Mouse (Mus musculus) stomach, postnatal 0 days (tissue): ENCODE data around the gene Ngfr. TPM values are rescaled to one million over a fixed set of nuclear protein-coding genes. Genes with fewer than 3 reads are reported as not detected.
A peak's percentile ranks its signal among the peaks of the same experiment; 100 is the strongest.

Experiments used
- ATAC-seq: fragments of 200-750 bp; cut with Nextera tagmentation; 2 replicates; pipeline ENCODE4 v1.8.0; 2017; ENCODE audit not compliant: low FRiP score, low TSS enrichment
- DNase-seq: peaks from one replicate; pipeline ENCODE4 v3.0.0-alpha.2; 2016; ENCODE audit warnings: low spot score
- H3K27ac ChIP-seq: fragments of 300-500 bp; sonication (generic); replicated peaks from 2 replicates; pipeline ENCODE4 v1.5.1; 2014; ENCODE audit warnings: mild to moderate bottlenecking, control low read depth
- H3K27me3 ChIP-seq: fragments of 300-500 bp; sonication (generic); 2 replicates; pipeline ENCODE4 v1.6.1; 2014; ENCODE audit warnings: low read length; ENCODE audit not compliant: control insufficient read depth, insufficient read depth
- H3K36me3 ChIP-seq: fragments of 300-500 bp; sonication (generic); 2 replicates; pipeline ENCODE4 v1.6.1; 2014; ENCODE audit warnings: low read length, mixed read lengths; ENCODE audit not compliant: control insufficient read depth, insufficient read depth
- H3K4me1 ChIP-seq: fragments of 300-500 bp; sonication (generic); replicated peaks from 2 replicates; pipeline ENCODE4 v1.6.1; 2014; ENCODE audit warnings: antibody characterized with exemption; ENCODE audit not compliant: control insufficient read depth, insufficient read depth
- H3K4me2 ChIP-seq: fragments of 300-500 bp; sonication (generic); replicated peaks from 2 replicates; pipeline ENCODE4 v1.6.1; 2014; ENCODE audit warnings: low read depth, mild to moderate bottlenecking, control low read depth, moderate library complexity
- H3K4me3 ChIP-seq: fragments of 300-500 bp; sonication (generic); 2 replicates; pipeline ENCODE4 v1.5.1; 2014; ENCODE audit warnings: low read depth, low read length, control low read depth
- H3K9ac ChIP-seq: fragments of 300-500 bp; sonication (generic); 2 replicates; pipeline ENCODE4 v1.6.1; 2014; ENCODE audit warnings: mild to moderate bottlenecking, low read length, control low read depth, mixed read lengths
- H3K9me3 ChIP-seq: fragments of 300-500 bp; sonication (generic); 2 replicates; pipeline ENCODE4 v1.6.1; 2016; ENCODE audit warnings: low read length; ENCODE audit not compliant: control insufficient read depth
- CTCF ChIP-seq: IDR thresholded peaks from 2 replicates; pipeline ENCODE4 v1.5.1; 2016; ENCODE audit warnings: antibody characterized with exemption, low read depth, mild to moderate bottlenecking, moderate library complexity
- EP300 ChIP-seq: optimal IDR thresholded peaks from 2 replicates; pipeline ENCODE3; 2016; ENCODE audit warnings: antibody characterized with exemption
- WGBS: fragments of 180-500 bp; shearing (Covaris S2); extraction: QIAGEN DNeasy Blood & Tissue Kit; methylation state at CpG from one replicate; pipeline ENCODE4 v1.1.7; 2014; 5-methylcytosine and 5-hydroxymethylcytosine counted together
- polyA plus RNA-seq: library from polyadenylated mRNA; unstranded; fragments of >200 nt; fragmentation: Nextera tagmentation; extraction: Ambion mirVana; gene quantifications from 2 replicates; pipeline ENCODE4 v1.2.1, GENCODE M21; 2015

Ngfr gene
- polyA plus RNA-seq, 1 experiment from 2014 or later, result 3.9 TPM

DNA sequence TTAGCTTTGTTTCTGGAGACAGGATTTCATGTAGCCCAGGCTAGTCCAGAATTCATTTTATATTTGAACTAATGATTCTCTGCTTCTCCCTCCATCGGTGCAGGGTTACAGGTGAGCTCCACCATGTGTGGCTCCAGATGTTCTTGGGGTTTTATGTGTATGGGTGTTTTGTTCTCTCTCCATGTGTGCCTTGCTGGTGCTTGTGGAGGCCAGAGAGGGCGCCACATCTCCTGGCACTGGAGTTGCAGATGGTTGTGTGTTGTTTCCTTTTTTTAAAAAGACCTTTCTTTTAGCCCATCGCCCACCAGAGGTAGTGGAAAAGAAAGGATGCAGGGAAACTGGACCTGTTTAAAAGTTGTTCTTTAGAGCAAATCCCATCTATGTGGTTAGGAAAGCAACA lies 59.3 kb downstream of the Ngfr start:
- TF ChIP-seq CTCF (peak; percentile 27; the same call in 1 of the 2 replicates), EP300 (no peak)
- WGBS, result 77% methylated on average over 3 of the region's 3 CpGs
- no peak for DNase-seq
- Histone ChIP-seq H3K36me3 (no peaks in the 10 kb centered on the region), H3K9ac (no peak overlapping the region), H3K4me3 (no peak overlapping the region), H3K4me1 (no peaks in the 10 kb centered on the region), H3K9me3 (no peaks in the 10 kb centered on the region), H3K27me3 (no peaks in the 10 kb centered on the region), H3K27ac (no peak overlapping the region), H3K4me2 (no peak overlapping the region)
- no peak for ATAC-seq

GRCm38 (mm10) chr11:95527307-95527706 lies 60.2 kb downstream of the Ngfr start:
- TF ChIP-seq CTCF, result no peak
- Histone ChIP-seq H3K4me3 (no peak overlapping the region), H3K9me3 (no peaks in the 10 kb centered on the region), H3K4me2 (no peak overlapping the region), H3K27ac (no peak overlapping the region), H3K9ac (no peak overlapping the region), H3K4me1 (no peaks in the 10 kb centered on the region), H3K36me3 (no peaks in the 10 kb centered on the region), H3K27me3 (no peaks in the 10 kb centered on the region)
- DNase-seq (no peak), ATAC-seq (no peak)
- WGBS, result 80% methylated on average over 8 of the region's 8 CpGs

- WGBS, result 1% methylated on average over 13 of the region's 13 CpGs
These were observed 66.0 kb downstream of the Ngfr start for GRCm38 (mm10) chr11:95521563-95521962.

DNA sequence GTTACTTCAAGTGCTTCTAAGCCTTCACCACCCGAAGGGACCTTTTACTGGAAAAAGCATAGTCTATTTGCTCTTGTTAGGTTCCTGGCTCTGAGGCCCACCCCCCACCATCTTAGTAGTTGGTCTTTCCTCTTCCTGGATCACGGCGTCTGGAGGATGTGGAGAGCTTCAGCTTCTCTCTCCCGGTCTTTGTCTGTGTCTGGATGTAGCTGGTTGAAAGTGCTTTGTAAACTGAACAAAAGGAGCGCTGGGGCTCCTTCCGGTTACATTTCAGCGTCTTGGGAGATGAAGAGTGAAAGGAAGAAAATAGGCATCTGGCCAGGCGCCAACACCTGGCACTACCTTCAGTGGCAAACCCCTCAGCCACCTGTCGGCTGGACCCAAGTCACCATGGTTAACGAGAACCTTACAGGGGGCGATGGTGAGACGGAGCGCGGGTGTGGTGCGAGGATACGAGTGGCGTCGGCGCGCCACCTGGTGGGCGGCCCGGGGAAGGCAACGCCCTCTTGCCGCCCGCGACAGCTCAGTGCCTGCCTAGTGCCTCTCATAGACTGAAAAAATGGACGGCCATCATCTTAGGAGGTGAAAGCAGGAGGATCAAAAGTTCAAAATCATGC lies 67.0 kb downstream of the Ngfr start:
- H3K4me3 ChIP-seq, result peak overlapping the region; percentile 27; the same call in 1 of the 2 replicates
- H3K4me2 ChIP-seq, result peak overlapping the region; percentile 50
- peak; percentile 100 for TF ChIP-seq CTCF
- no peak for TF ChIP-seq EP300
- H3K36me3 ChIP-seq, result no peaks in the 10 kb centered on the region
- ATAC-seq (peak; percentile 81), DNase-seq (peak; percentile 89)
- no peak overlapping the region for H3K9ac ChIP-seq
- 4% methylated on average over 27 of the region's 27 CpGs for WGBS
- H3K4me1 ChIP-seq, result peaks cover 2% of the 10 kb centered on the region; the same call in 1 of the 2 replicates
- no peaks in the 10 kb centered on the region for H3K9me3 ChIP-seq
- 0 out of 2 replicates have a peak, but pooled peaks cover 2% of the 10 kb centered on the region for H3K27me3 ChIP-seq
- no peak overlapping the region for H3K27ac ChIP-seq

More at GRCm38 (mm10) chr11:95521563-95521962, 66.0 kb downstream of the Ngfr start:
- Histone ChIP-seq H3K9me3 (no peaks in the 10 kb centered on the region), H3K27me3 (no peaks in the 10 kb centered on the region), H3K4me1 (peaks cover 2% of the 10 kb centered on the region; the same call in 1 of the 2 replicates), H3K9ac (peak overlapping the region; percentile 8; the same call in 1 of the 2 replicates), H3K27ac (no peak overlapping the region), H3K4me2 (peak overlapping the region; percentile 50), H3K4me3 (peak overlapping the region; percentile 17; the same call in 1 of the 2 replicates), H3K36me3 (no peaks in the 10 kb centered on the region)
- ATAC-seq (peak; percentile 60), DNase-seq (peak; percentile 85)
- TF ChIP-seq EP300 (no peak), CTCF (peak; percentile 97)

- WGBS, result 73% methylated on average over 3 of the region's 3 CpGs
- H3K27ac ChIP-seq, result no peak overlapping the region
- no peaks in the 10 kb centered on the region for H3K9me3 ChIP-seq
- no peak overlapping the region for H3K4me2 ChIP-seq
- no peak overlapping the region for H3K4me3 ChIP-seq
- no peaks in the 10 kb centered on the region for H3K36me3 ChIP-seq
- TF ChIP-seq CTCF (0 out of 2 replicates have a peak, but pooled peaks have one; percentile 23), EP300 (no peak)
- no peak overlapping the region for H3K9ac ChIP-seq
- peaks cover 2% of the 10 kb centered on the region; the same call in 1 of the 2 replicates for H3K4me1 ChIP-seq
- 0 out of 2 replicates have a peak, but pooled peaks cover 2% of the 10 kb centered on the region for H3K27me3 ChIP-seq
- ATAC-seq, result no peak
- DNase-seq, result no peak
These were observed 67.5 kb downstream of the Ngfr start for GRCm38 (mm10) chr11:95519996-95520395.

GRCm38 (mm10) chr11:95519299-95519698 lies 68.2 kb downstream of the Ngfr start:
- 81% methylated on average over 10 of the region's 10 CpGs for WGBS
- 0 out of 2 replicates have a peak, but pooled peaks cover 2% of the 10 kb centered on the region for H3K27me3 ChIP-seq
- H3K4me2 ChIP-seq, result no peak overlapping the region
- no peak for TF ChIP-seq EP300
- no peak for TF ChIP-seq CTCF
- H3K27ac ChIP-seq, result no peak overlapping the region
- no peaks in the 10 kb centered on the region for H3K36me3 ChIP-seq
- no peak for DNase-seq
- peaks cover 2% of the 10 kb centered on the region; the same call in 1 of the 2 replicates for H3K4me1 ChIP-seq
- no peak overlapping the region for H3K4me3 ChIP-seq
- no peak overlapping the region for H3K9ac ChIP-seq
- ATAC-seq, result no peak
- no peaks in the 10 kb centered on the region for H3K9me3 ChIP-seq

Other genes starting within 250 kb of the Ngfr start
- 106 and 110 TPM in 2 replicates for gene Slc35b1, start 203.0 kb downstream of the Ngfr start, polyA plus RNA-seq
- 92.4 and 96.0 TPM in 2 replicates for gene Spop, start 173.7 kb downstream of the Ngfr start, polyA plus RNA-seq
- gene Nxph3, start 73.2 kb downstream of the Ngfr start, polyA plus RNA-seq, result 0.44 and 0.76 TPM in 2 replicates
- 190 and 202 TPM in 2 replicates for gene Phb, start 79.2 kb upstream of the Ngfr start, polyA plus RNA-seq
- gene Zfp652, start 124.9 kb upstream of the Ngfr start, polyA plus RNA-seq, result 10.0 and 10.2 TPM in 2 replicates
- 0.36 and 0.46 TPM in 2 replicates for gene B130006D01Rik, start 135.9 kb upstream of the Ngfr start, polyA plus RNA-seq
- 0.40 and 0.45 TPM in 2 replicates for gene Phospho1, start 236.8 kb upstream of the Ngfr start, polyA plus RNA-seq
- gene Gngt2, start 249.5 kb upstream of the Ngfr start, polyA plus RNA-seq, result 11.1 and 12.5 TPM in 2 replicates